21 mouse cellular contexts compared by ENCODE assay signal in the genomic region with DNA sequence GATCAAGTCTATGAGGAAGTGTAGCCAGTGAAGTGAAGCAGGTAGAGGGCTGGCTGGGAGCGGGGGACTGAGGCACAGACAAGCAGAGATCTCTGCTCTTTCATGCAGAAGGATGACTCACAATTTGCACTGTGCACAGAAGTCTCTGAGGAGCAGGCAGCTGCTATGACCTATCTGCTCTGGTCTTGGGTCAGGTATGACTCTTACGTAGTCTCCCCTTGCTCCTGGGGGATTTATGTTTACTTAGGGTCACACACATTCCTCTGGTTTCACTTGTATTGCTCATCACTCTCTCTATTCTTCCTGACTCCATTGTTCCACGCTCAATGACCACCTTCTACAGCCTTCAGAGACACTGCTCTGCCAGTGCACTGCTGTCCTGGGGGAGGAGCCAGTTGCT. TPM values are rescaled to one million over a fixed set of nuclear protein-coding genes. Genes with fewer than 3 reads are reported as not detected.
DNase-seq lines count a peak whose midpoint lies in the region; ATAC-seq and TF ChIP-seq lines count a peak whose summit lies in the region.
"Had no signal": no experiment of that assay in that cellular context is flagged by ENCODE, and none has a peak within 500 bp of the region (broad histone marks: within the 10 kb centered on the region; RNA-seq: fewer than 3 reads in every experiment).

No protein-coding gene starts in this region.

- POLR2A ChIA-PET in Patski (lab: Charles Lee), result interaction anchor here (0.8 kb wide), 1 partner anchor 31 kb away, joined by 3 read pairs; no protein-coding TSS in a partner anchor

- intact Hi-C loops in heart, postnatal 36 days (cut with DNase I), result no loop called here

- ATAC-seq in Patski, result peak; percentile 84
- ATAC-seq: activated CD4-positive, CD25-positive, alpha-beta regulatory T cell, adult 4 months; forebrain, embryonic 13.5 days; forebrain, embryonic 16.5 days; hindbrain, embryonic 16.5 days; intestine, embryonic 15.5 days had no signal

- no peak for TF ChIP-seq CTCF in Patski (IDR thresholded peaks at IDR 0.05)

- DNase-seq in heart, adult 11 months, result peak; percentile 42
- no peak for DNase-seq in heart, postnatal 36 days
- peak; percentile 34 for DNase-seq in A20 (ENCODE audit: low read depth, low spot score)
- DNase-seq in Patski (ENCODE audit: low read depth, low spot score), result peak; percentile 56
- no peak for DNase-seq in thymus, adult 18-20 months
- no peak for DNase-seq in frontal cortex, adult 2 months (ENCODE audit: extremely low spot score in 1 of 2, low spot score in 1 of 2)
- no peak for DNase-seq in gastrocnemius, postnatal 10 days
- DNase-seq: adrenal gland, adult 8-10 months; adrenal gland, postnatal 25 days; cerebellum, adult 11-12 months; cerebellum, adult 9-10 months; cerebellum, postnatal 14 days; gastrocnemius, adult 2 months; gastrocnemius, postnatal 25 days had no signal

- CTCF ChIA-PET in Patski (lab: Charles Lee), result interaction anchor here (1.5 kb wide), 1 partner anchor 37 kb away, joined by 3 read pairs; no protein-coding TSS in a partner anchor

- H3K27me3 ChIP-seq in Patski, result no peaks in the 10 kb centered on the region
- H3K27me3 ChIP-seq: forebrain, embryonic 13.5 days; hindbrain, embryonic 13.5 days; intestine, embryonic 15.5 days had no signal

- in situ Hi-C loops in Patski (cut with MboI; ENCODE audit: low pct_unique_long_range_greater_than_20kb), result loop anchor here (25.0 kb wide), 1 partner anchor 679 kb away; no protein-coding TSS in a partner anchor

RNA-seq across cellular contexts. Expression of a gene that starts 25.9 kb away (rescaled TPM):
- total RNA-seq in heart, postnatal 36 days (2021), result 10 to 100 TPM in 1 of 2 experiments, 1 to 10 TPM in 1; 7.5 to 12.1 TPM
- 0.01 TPM for polyA plus RNA-seq in Patski (2021)
- polyA plus RNA-seq in frontal cortex, adult 2 months (2012; rRNA removed), result 3.1 and 3.7 TPM in 2 replicates
- 1 to 10 TPM; 6.1 to 6.5 TPM for total RNA-seq in gastrocnemius, postnatal 10 days (2021)
- total RNA-seq: MEL had no signal
- polyA plus RNA-seq: activated CD4-positive, CD25-positive, alpha-beta regulatory T cell, adult 4 months had no signal

Comparison
In these comparisons a context has a peak if more than half of its experiments do, and no peak if none do; other contexts are left out.
1. DNase-seq: peak in heart, adult 11 months (single experiment), A20 (single experiment) and Patski (single experiment); none in heart, postnatal 36 days (0 of 2), thymus, adult 18-20 months (0 of 2), frontal cortex, adult 2 months (0 of 2) and gastrocnemius, postnatal 10 days (single experiment).